Mouse (Mus musculus): ENCODE data around the gene Chchd5. TPM values are rescaled to one million over a fixed set of nuclear protein-coding genes. Genes with fewer than 3 reads are reported as not detected.

Gene Chchd5
- polyA plus RNA-seq, 1 experiment from 2014 or later = 13.6 TPM

- WGBS (ENCODE audit: insufficient replicate concordance) = 87% methylated on average over 12 of the region's 12 CpGs
These were observed 11.4 kb upstream of the Chchd5 start for GRCm38 (mm10) chr2:129118061-129118460.

GRCm38 (mm10) chr2:129121986-129122385, 7.5 kb upstream of the Chchd5 start:
- Histone ChIP-seq H3K27ac (no peak overlapping the region), H3K9ac (no peak overlapping the region), H3K27me3 (replicated peaks) (no peaks in the 10 kb centered on the region), H3K4me2 (no peak overlapping the region), H3K9me3 (replicated peaks) (no peaks in the 10 kb centered on the region), H3K4me1 (no peaks in the 10 kb centered on the region), H3K36me3 (peaks cover 96% of the 10 kb centered on the region), H3K4me3 (no peak overlapping the region)
- WGBS (ENCODE audit: insufficient replicate concordance) = 90% methylated on average over 8 of the region's 8 CpGs
- no peak for ATAC-seq

More at GRCm38 (mm10) chr2:129118061-129118460, 11.4 kb upstream of the Chchd5 start:
- no peak overlapping the region for H3K27ac ChIP-seq
- no peak overlapping the region for H3K9ac ChIP-seq
- H3K27me3 ChIP-seq (replicated peaks) = no peaks in the 10 kb centered on the region
- H3K9me3 ChIP-seq (replicated peaks) = no peaks in the 10 kb centered on the region
- no peaks in the 10 kb centered on the region for H3K4me1 ChIP-seq
- H3K4me3 ChIP-seq = no peak overlapping the region
- ATAC-seq = no peak
- no peak overlapping the region for H3K4me2 ChIP-seq
- H3K36me3 ChIP-seq = peaks cover 96% of the 10 kb centered on the region

GRCm38 (mm10) chr2:129129987-129130545, 566 bp downstream of the Chchd5 start:
- peaks cover 26% of the 10 kb centered on the region for H3K4me1 ChIP-seq
- no peaks in the 10 kb centered on the region for H3K9me3 ChIP-seq (replicated peaks)
- peak overlapping the region; percentile 73 for H3K4me3 ChIP-seq
- no peaks in the 10 kb centered on the region for H3K27me3 ChIP-seq (replicated peaks)
- H3K9ac ChIP-seq = peak overlapping the region; percentile 76
- peaks cover 64% of the 10 kb centered on the region for H3K36me3 ChIP-seq
- 35% methylated on average over 18 of the region's 18 CpGs for WGBS (ENCODE audit: insufficient replicate concordance)
- ATAC-seq = peak; percentile 23
- H3K27ac ChIP-seq = peak overlapping the region; percentile 91
- H3K4me2 ChIP-seq = peak overlapping the region; percentile 88

GRCm38 (mm10) chr2:129130776-129131175, 1.3 kb downstream of the Chchd5 start:
- Histone ChIP-seq H3K36me3 (peaks cover 56% of the 10 kb centered on the region), H3K4me2 (peak overlapping the region; percentile 88), H3K27me3 (replicated peaks) (no peaks in the 10 kb centered on the region), H3K9me3 (replicated peaks) (no peaks in the 10 kb centered on the region), H3K4me3 (peak overlapping the region; percentile 73), H3K27ac (peak overlapping the region; percentile 91; the same call in 1 of the 2 replicates), H3K9ac (peak overlapping the region; percentile 76), H3K4me1 (peaks cover 26% of the 10 kb centered on the region)
- WGBS (ENCODE audit: insufficient replicate concordance) = 83% methylated on average over 2 of the region's 2 CpGs
- ATAC-seq = no peak

GRCm38 (mm10) chr2:129132231-129132630, 2.7 kb downstream of the Chchd5 start:
- Histone ChIP-seq H3K9ac (no peak overlapping the region), H3K4me3 (no peak overlapping the region), H3K36me3 (peaks cover 42% of the 10 kb centered on the region), H3K27me3 (replicated peaks) (no peaks in the 10 kb centered on the region), H3K27ac (no peak overlapping the region), H3K4me2 (no peak overlapping the region), H3K4me1 (peaks cover 26% of the 10 kb centered on the region), H3K9me3 (replicated peaks) (no peaks in the 10 kb centered on the region)
- no peak for ATAC-seq
- WGBS (ENCODE audit: insufficient replicate concordance) = 87% methylated on average over 7 of the region's 7 CpGs

- no peak overlapping the region for H3K9ac ChIP-seq
- peaks cover 32% of the 10 kb centered on the region for H3K36me3 ChIP-seq
- no peak overlapping the region for H3K27ac ChIP-seq
- no peak for ATAC-seq
- peaks cover 26% of the 10 kb centered on the region for H3K4me1 ChIP-seq
- no peak overlapping the region for H3K4me3 ChIP-seq
- no peaks in the 10 kb centered on the region for H3K9me3 ChIP-seq (replicated peaks)
- no peak overlapping the region for H3K4me2 ChIP-seq
- no peaks in the 10 kb centered on the region for H3K27me3 ChIP-seq (replicated peaks)
- 85% methylated on average over 14 of the region's 14 CpGs for WGBS (ENCODE audit: insufficient replicate concordance)
These were observed 3.7 kb downstream of the Chchd5 start for GRCm38 (mm10) chr2:129133006-129133805.

- Histone ChIP-seq H3K27me3 (replicated peaks) (no peaks in the 10 kb centered on the region), H3K9ac (no peak overlapping the region), H3K4me3 (no peak overlapping the region), H3K36me3 (no peaks in the 10 kb centered on the region), H3K9me3 (replicated peaks) (no peaks in the 10 kb centered on the region), H3K4me2 (no peak overlapping the region), H3K27ac (no peak overlapping the region), H3K4me1 (no peaks in the 10 kb centered on the region)
- no peak for ATAC-seq
- 72% methylated on average over 10 of the region's 10 CpGs for WGBS (ENCODE audit: insufficient replicate concordance)
These were observed 10.4 kb downstream of the Chchd5 start for GRCm38 (mm10) chr2:129139906-129140305.

GRCm38 (mm10) chr2:129148836-129149235, 19.3 kb downstream of the Chchd5 start:
- no peak overlapping the region for H3K27ac ChIP-seq
- H3K4me2 ChIP-seq = no peak overlapping the region
- H3K9ac ChIP-seq = no peak overlapping the region
- no peaks in the 10 kb centered on the region for H3K4me1 ChIP-seq
- WGBS (ENCODE audit: insufficient replicate concordance) = 60% methylated on average over 2 of the region's 2 CpGs
- no peak overlapping the region for H3K4me3 ChIP-seq
- ATAC-seq = no peak
- no peaks in the 10 kb centered on the region for H3K9me3 ChIP-seq (replicated peaks)
- no peaks in the 10 kb centered on the region for H3K27me3 ChIP-seq (replicated peaks)
- H3K36me3 ChIP-seq = no peaks in the 10 kb centered on the region

- no peak overlapping the region for H3K4me2 ChIP-seq
- no peak overlapping the region for H3K27ac ChIP-seq
- ATAC-seq = no peak
- H3K4me3 ChIP-seq = no peak overlapping the region
- WGBS (ENCODE audit: insufficient replicate concordance) = 72% methylated on average over 5 of the region's 5 CpGs
- no peaks in the 10 kb centered on the region for H3K9me3 ChIP-seq (replicated peaks)
- no peaks in the 10 kb centered on the region for H3K4me1 ChIP-seq
- H3K9ac ChIP-seq = no peak overlapping the region
- no peaks in the 10 kb centered on the region for H3K36me3 ChIP-seq
- no peaks in the 10 kb centered on the region for H3K27me3 ChIP-seq (replicated peaks)
These were observed 20.9 kb downstream of the Chchd5 start for GRCm38 (mm10) chr2:129150386-129150785.

- H3K36me3 ChIP-seq = no peaks in the 10 kb centered on the region
- H3K4me3 ChIP-seq = no peak overlapping the region
- H3K4me2 ChIP-seq = no peak overlapping the region
- no peak overlapping the region for H3K9ac ChIP-seq
- no peaks in the 10 kb centered on the region for H3K4me1 ChIP-seq
- no peaks in the 10 kb centered on the region for H3K27me3 ChIP-seq (replicated peaks)
- no peaks in the 10 kb centered on the region for H3K9me3 ChIP-seq (replicated peaks)
- ATAC-seq = no peak
- 68% methylated on average over 9 of the region's 9 CpGs for WGBS (ENCODE audit: insufficient replicate concordance)
- no peak overlapping the region for H3K27ac ChIP-seq
These were observed 21.6 kb downstream of the Chchd5 start for GRCm38 (mm10) chr2:129151111-129151510.

GRCm38 (mm10) chr2:129152751-129153150, 23.3 kb downstream of the Chchd5 start:
- no peaks in the 10 kb centered on the region for H3K36me3 ChIP-seq
- H3K27me3 ChIP-seq (replicated peaks) = no peaks in the 10 kb centered on the region
- H3K4me1 ChIP-seq = no peaks in the 10 kb centered on the region
- WGBS (ENCODE audit: insufficient replicate concordance) = 68% methylated on average over 1 of the region's 1 CpGs
- no peak overlapping the region for H3K9ac ChIP-seq
- no peak overlapping the region for H3K4me2 ChIP-seq
- H3K9me3 ChIP-seq (replicated peaks) = no peaks in the 10 kb centered on the region
- H3K27ac ChIP-seq = no peak overlapping the region
- no peak for ATAC-seq
- no peak overlapping the region for H3K4me3 ChIP-seq

GRCm38 (mm10) chr2:129164815-129165214, 35.3 kb downstream of the Chchd5 start:
- H3K4me1 ChIP-seq = no peaks in the 10 kb centered on the region
- ATAC-seq = no peak
- 49% methylated on average over 5 of the region's 5 CpGs for WGBS (ENCODE audit: insufficient replicate concordance)
- H3K4me3 ChIP-seq = no peak overlapping the region
- no peak overlapping the region for H3K9ac ChIP-seq
- H3K9me3 ChIP-seq (replicated peaks) = no peaks in the 10 kb centered on the region
- H3K27ac ChIP-seq = no peak overlapping the region
- H3K4me2 ChIP-seq = no peak overlapping the region
- no peaks in the 10 kb centered on the region for H3K36me3 ChIP-seq
- H3K27me3 ChIP-seq (replicated peaks) = no peaks in the 10 kb centered on the region
